10 mouse cellular contexts compared by ENCODE assay signal in genomic region chr9:97570881-97571280, GRCm38 (mm10).
DNase-seq lines count a peak whose midpoint lies in the region; ATAC-seq lines count a peak whose summit lies in the region.
"Had no signal": no experiment of that assay in that cellular context is flagged by ENCODE, and none has a peak within 500 bp of the region (broad histone marks: within the 10 kb centered on the region; RNA-seq: fewer than 3 reads in every experiment).

No protein-coding gene starts in this region.

- no peak overlapping the region for H3K27ac ChIP-seq in midbrain, embryonic 14.5 days (replicated peaks; ENCODE audit: low read depth, low read length)
- H3K27ac ChIP-seq in midbrain, embryonic 13.5 days = no peak overlapping the region
- H3K27ac ChIP-seq: kidney, postnatal 0 days had no signal

- H3K4me2 ChIP-seq in midbrain, embryonic 14.5 days (ENCODE audit: low read length) = no peak overlapping the region
- H3K4me2 ChIP-seq in midbrain, embryonic 13.5 days (replicated peaks) = no peak overlapping the region

- no peaks in the 10 kb centered on the region for H3K36me3 ChIP-seq in midbrain, embryonic 14.5 days (ENCODE audit: control insufficient read depth, insufficient read depth, low read length)
- no peaks in the 10 kb centered on the region for H3K36me3 ChIP-seq in midbrain, embryonic 13.5 days

- no peak overlapping the region for H3K9ac ChIP-seq in midbrain, embryonic 14.5 days (replicated peaks; ENCODE audit: low read length)
- no peak overlapping the region for H3K9ac ChIP-seq in midbrain, embryonic 13.5 days (replicated peaks)

- H3K9me3 ChIP-seq in midbrain, embryonic 14.5 days (ENCODE audit: control insufficient read depth, low read length) = no peaks in the 10 kb centered on the region
- H3K9me3 ChIP-seq in midbrain, embryonic 13.5 days = no peaks in the 10 kb centered on the region

- ATAC-seq in frontal cortex, adult (ENCODE audit: low TSS enrichment) = no peak
- no peak for ATAC-seq in midbrain, embryonic 14.5 days (ENCODE audit: low FRiP score, low TSS enrichment)
- ATAC-seq in midbrain, embryonic 13.5 days = no peak
- no peak for ATAC-seq in megakaryocyte progenitor cell, adult 5-6 weeks (replicated peaks; ENCODE audit: poor library complexity)
- ATAC-seq: midbrain, embryonic 16.5 days had no signal

- no peaks in the 10 kb centered on the region for H3K4me1 ChIP-seq in midbrain, embryonic 14.5 days (ENCODE audit: control insufficient read depth, insufficient read depth, low read length)
- H3K4me1 ChIP-seq in midbrain, embryonic 13.5 days (replicated peaks) = no peaks in the 10 kb centered on the region

- H3K4me3 ChIP-seq in midbrain, embryonic 14.5 days (replicated peaks; ENCODE audit: low read depth, low read length) = no peak overlapping the region
- H3K4me3 ChIP-seq in midbrain, embryonic 13.5 days (replicated peaks) = no peak overlapping the region

- 84% methylated on average over 7 of the region's 7 CpGs for WGBS in midbrain, embryonic 14.5 days
- WGBS in midbrain, embryonic 13.5 days = 85% methylated on average over 7 of the region's 7 CpGs

- no peaks in the 10 kb centered on the region for H3K27me3 ChIP-seq in midbrain, embryonic 14.5 days (ENCODE audit: control insufficient read depth, insufficient read depth, low read length)
- no peaks in the 10 kb centered on the region for H3K27me3 ChIP-seq in midbrain, embryonic 13.5 days

- DNase-seq in frontal cortex, adult 2 months (ENCODE audit: extremely low spot score in 1 of 2, low spot score in 1 of 2) = peak; percentile 27 to 70
- peak; percentile 10 for DNase-seq in midbrain, embryonic 14.5 days
- peak; percentile 30 to 57 for DNase-seq in layer of hippocampus, postnatal 25 days (ENCODE audit: extremely low spot score in 1 of 2, low spot score in 1 of 2)
- no peak for DNase-seq in natural killer cell, adult 2 months (ENCODE audit: low spot score in 2 of 2)
- DNase-seq: thymus, adult 18-20 months had no signal

Comparison
In these comparisons a context has a peak if more than half of its experiments do, and no peak if none do; other contexts are left out.
1. DNase-seq: peak in frontal cortex, adult 2 months (2 of 2), midbrain, embryonic 14.5 days (single experiment) and layer of hippocampus, postnatal 25 days (2 of 2); none in natural killer cell, adult 2 months (0 of 2).